Mouse (Mus musculus) ES-Bruce4 (cell line): ENCODE data around the gene Rnf185.

Source experiments
- CTCF ChIP-seq: IDR thresholded peaks from one replicate; pipeline ENCODE4 v1.8.1; 2011; ENCODE audit warnings: low read depth, low read length
- EP300 ChIP-seq: IDR thresholded peaks from 2 replicates; pipeline ENCODE4 v1.6.1; 2011; ENCODE audit warnings: low read depth, low read length; ENCODE audit not compliant: insufficient read depth

DNA sequence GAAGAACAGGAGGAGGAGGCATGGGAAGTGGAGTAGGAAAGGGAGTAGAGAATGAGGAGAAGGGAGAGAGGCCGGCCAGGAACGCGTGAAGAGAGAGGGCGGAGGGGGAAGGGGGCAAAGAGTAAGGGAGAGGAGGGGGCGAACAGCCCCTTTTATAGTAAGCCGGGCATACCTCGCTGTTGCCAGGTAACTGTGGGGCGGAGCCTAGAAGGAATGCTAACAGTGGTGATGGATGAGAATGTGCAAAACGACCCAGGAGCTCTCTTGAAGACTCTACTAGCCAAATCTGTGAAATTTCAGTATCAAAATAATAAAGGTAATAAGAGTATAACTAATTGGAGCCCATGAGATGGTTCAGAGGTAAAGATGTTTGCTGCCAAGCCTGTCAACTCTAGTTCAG, 606 bp upstream of the Rnf185 start:
- TF ChIP-seq EP300 (no peak), CTCF (no peak)
